Mouse (Mus musculus) liver, postnatal 0 days (tissue): Measurements from ENCODE around the gene Taf5. TPM values are rescaled to one million over a fixed set of nuclear protein-coding genes. Genes with fewer than 3 reads are reported as not detected.

Experiments used
- ATAC-seq: fragments of 200-750 bp; cut with Nextera tagmentation; 2 replicates; pipeline ENCODE4 v1.8.0; 2017; ENCODE audit warnings: mild to moderate bottlenecking, moderate library complexity
- DNase-seq: peaks from one replicate; pipeline ENCODE4 v3.0.0-alpha.2; 2016
- H3K27ac ChIP-seq: fragments of 300-500 bp; sonication (generic); 2 replicates; pipeline ENCODE4 v1.5.1; 2014; ENCODE audit warnings: antibody characterized with exemption, moderate library complexity, mild to moderate bottlenecking, low read depth
- H3K27me3 ChIP-seq: fragments of 300-500 bp; sonication (generic); 2 replicates; pipeline ENCODE4 v1.6.1; 2014; ENCODE audit warnings: low read length, control low read depth, mixed read lengths; ENCODE audit not compliant: insufficient read depth
- H3K36me3 ChIP-seq: fragments of 300-500 bp; sonication (generic); replicated peaks from 2 replicates; pipeline ENCODE4 v1.6.1; 2014; ENCODE audit warnings: mild to moderate bottlenecking, control low read depth, low read length, moderate library complexity, mixed read lengths; ENCODE audit not compliant: insufficient read depth
- H3K4me1 ChIP-seq: fragments of 300-500 bp; sonication (generic); 2 replicates; pipeline ENCODE4 v1.6.1; 2014; ENCODE audit warnings: antibody characterized with exemption, mild to moderate bottlenecking, control low read depth; ENCODE audit not compliant: insufficient read depth
- H3K4me2 ChIP-seq: fragments of 300-500 bp; sonication (generic); 2 replicates; pipeline ENCODE4 v1.6.1; 2014; ENCODE audit warnings: low read depth, mild to moderate bottlenecking, low read length, moderate library complexity, mixed read lengths
- H3K4me3 ChIP-seq: fragments of 300-500 bp; sonication (generic); 2 replicates; pipeline ENCODE4 v1.5.1; 2014; ENCODE audit warnings: low read depth, low read length
- H3K9ac ChIP-seq: fragments of 300-500 bp; sonication (generic); replicated peaks from 2 replicates; pipeline ENCODE4 v1.6.1; 2014; ENCODE audit warnings: mild to moderate bottlenecking, moderate library complexity
- H3K9me3 ChIP-seq: fragments of 300-500 bp; sonication (generic); 2 replicates; pipeline ENCODE4 v1.6.1; 2016; ENCODE audit warnings: mild to moderate bottlenecking, control low read depth, low read length, mixed read lengths
- CTCF ChIP-seq: sonication (generic); IDR thresholded peaks from 2 replicates; pipeline ENCODE4 v1.5.1; 2016; ENCODE audit warnings: antibody characterized with exemption, low read depth
- EP300 ChIP-seq: IDR thresholded peaks from 2 replicates; pipeline ENCODE4 v1.6.1; 2016; ENCODE audit warnings: antibody characterized with exemption, low read depth, mild to moderate bottlenecking
- WGBS: fragments of 180-500 bp; shearing (Covaris S2); extraction: QIAGEN DNeasy Blood & Tissue Kit; methylation state at CpG from one replicate; pipeline ENCODE4 v1.1.7; 2014; ENCODE audit not compliant: insufficient replicate concordance; 5-methylcytosine and 5-hydroxymethylcytosine counted together
- polyA plus RNA-seq: library from polyadenylated mRNA; unstranded; fragments of >200 nt; fragmentation: Nextera tagmentation; extraction: Ambion mirVana; gene quantifications from 2 replicates; pipeline ENCODE4 v1.2.1, GENCODE M21; 2015

The Taf5 gene
- polyA plus RNA-seq, 1 experiment from 2014 or later: 2.1 TPM

DNA sequence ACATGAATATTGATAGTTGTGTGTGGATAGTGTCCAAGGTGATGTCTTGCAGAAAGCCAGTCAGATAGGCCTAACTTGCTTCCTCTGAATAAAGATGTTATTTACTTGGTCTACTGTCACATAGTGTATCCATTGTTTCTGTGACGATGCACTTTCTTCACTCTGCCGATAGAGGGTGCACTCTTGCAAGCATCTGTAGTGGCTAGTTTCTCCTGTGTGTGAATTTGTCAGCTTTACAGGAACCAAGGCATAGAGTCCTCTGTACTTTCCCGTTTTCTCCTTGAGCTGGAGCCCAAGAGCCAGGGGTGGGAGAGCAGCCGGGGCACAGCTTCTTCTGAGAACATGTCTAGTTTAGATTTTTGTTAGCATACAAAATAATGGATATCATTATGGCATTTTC, 53.5 kb downstream of the Taf5 start:
- Histone ChIP-seq H3K36me3 (peaks cover 58% of the 10 kb centered on the region), H3K9me3 (no peaks in the 10 kb centered on the region), H3K9ac (no peak overlapping the region), H3K4me1 (no peaks in the 10 kb centered on the region), H3K27ac (no peak overlapping the region), H3K4me3 (no peak overlapping the region), H3K27me3 (no peaks in the 10 kb centered on the region), H3K4me2 (no peak overlapping the region)
- DNase-seq: no peak
- no peak for ATAC-seq
- 45% methylated on average over 4 of the region's 4 CpGs for WGBS
- TF ChIP-seq EP300: no peak
- peak; percentile 89 for TF ChIP-seq CTCF

DNA sequence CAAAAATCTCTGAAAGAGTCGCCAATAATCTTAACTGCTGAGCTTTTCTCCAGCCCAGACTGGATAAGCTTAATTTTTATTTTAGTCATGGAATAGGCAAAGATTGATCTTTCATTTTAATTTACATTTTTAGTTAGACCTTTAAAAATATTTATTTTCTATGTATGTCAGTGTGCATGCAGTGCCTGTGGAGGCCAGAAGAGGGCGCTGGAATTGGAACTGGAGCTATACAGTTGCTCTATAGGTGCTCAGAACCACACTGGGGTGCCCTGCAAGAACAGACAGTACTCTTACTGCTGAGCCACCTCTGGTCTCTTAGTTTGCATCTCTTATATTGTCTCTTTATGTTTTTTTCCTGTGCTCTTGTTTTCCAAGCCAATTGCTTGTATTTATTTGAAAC, 55.3 kb downstream of the Taf5 start:
- peaks cover 64% of the 10 kb centered on the region for H3K36me3 ChIP-seq
- H3K9ac ChIP-seq: no peak overlapping the region
- H3K27ac ChIP-seq: no peak overlapping the region
- TF ChIP-seq CTCF (peak; percentile 78), EP300 (no peak)
- 25% methylated on average over 2 of the region's 2 CpGs for WGBS
- no peaks in the 10 kb centered on the region for H3K9me3 ChIP-seq
- no peaks in the 10 kb centered on the region for H3K4me1 ChIP-seq
- no peak overlapping the region for H3K4me2 ChIP-seq
- peak; percentile 63 for DNase-seq
- H3K4me3 ChIP-seq: no peak overlapping the region
- no peaks in the 10 kb centered on the region for H3K27me3 ChIP-seq
- ATAC-seq: no peak

DNA sequence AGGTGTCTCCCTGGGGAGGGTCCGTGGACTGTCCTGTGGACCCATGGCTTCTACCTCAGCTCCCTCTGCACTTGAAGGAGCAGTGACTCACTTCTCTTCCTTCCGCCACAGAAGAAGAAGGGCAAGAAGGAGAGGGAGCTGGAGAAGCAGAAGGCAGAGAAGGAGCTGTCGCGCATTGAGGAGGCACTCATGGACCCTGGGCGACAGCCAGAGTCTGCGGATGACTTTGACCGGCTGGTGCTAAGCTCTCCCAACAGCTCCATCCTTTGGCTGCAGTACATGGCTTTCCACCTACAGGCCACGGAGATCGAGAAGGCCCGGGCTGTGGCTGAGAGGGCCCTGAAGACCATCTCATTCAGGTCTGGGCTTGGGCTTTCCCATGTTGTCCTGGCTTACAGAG, 60.6 kb downstream of the Taf5 start:
- ATAC-seq: no peak
- no peak overlapping the region for H3K9ac ChIP-seq
- peaks cover 68% of the 10 kb centered on the region for H3K36me3 ChIP-seq

DNA sequence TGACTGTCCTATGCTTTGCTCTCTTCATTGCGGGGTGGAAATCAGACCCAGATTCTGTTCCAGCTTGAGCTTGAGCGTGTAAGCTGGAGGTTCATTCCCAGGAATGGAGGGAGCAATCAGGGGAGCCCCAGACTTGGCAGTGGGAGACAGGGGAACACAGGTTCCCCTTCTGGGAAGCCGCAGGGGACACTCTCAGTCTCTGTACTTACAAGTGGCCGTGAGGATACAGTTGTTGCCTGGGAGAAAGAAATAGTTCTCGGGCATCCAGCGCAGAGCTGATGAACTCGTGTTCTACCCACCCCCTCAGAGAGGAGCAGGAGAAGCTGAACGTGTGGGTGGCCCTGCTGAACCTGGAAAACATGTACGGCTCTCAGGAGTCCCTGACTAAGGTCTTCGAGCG, 61.3 kb downstream of the Taf5 start:
- Histone ChIP-seq H3K9ac (no peak overlapping the region), H3K4me2 (no peak overlapping the region), H3K27ac (no peak overlapping the region), H3K4me1 (no peaks in the 10 kb centered on the region), H3K36me3 (peaks cover 68% of the 10 kb centered on the region), H3K9me3 (no peaks in the 10 kb centered on the region), H3K4me3 (no peak overlapping the region), H3K27me3 (no peaks in the 10 kb centered on the region)
- DNase-seq (no peak), ATAC-seq (no peak)
- TF ChIP-seq CTCF (no peak), EP300 (no peak)
- 81% methylated on average over 11 of the region's 11 CpGs for WGBS

More for the DNA sequence above, 60.6 kb downstream of the Taf5 start:
- TF ChIP-seq CTCF: no peak
- TF ChIP-seq EP300: no peak
- no peaks in the 10 kb centered on the region for H3K4me1 ChIP-seq
- no peak overlapping the region for H3K27ac ChIP-seq
- H3K9me3 ChIP-seq: no peaks in the 10 kb centered on the region
- H3K4me3 ChIP-seq: no peak overlapping the region
- H3K27me3 ChIP-seq: no peaks in the 10 kb centered on the region
- WGBS: 89% methylated on average over 10 of the region's 10 CpGs
- DNase-seq: no peak
- no peak overlapping the region for H3K4me2 ChIP-seq

GRCm38 (mm10) chr19:47130551-47131125, 63.1 kb downstream of the Taf5 start:
- no peak for DNase-seq
- Histone ChIP-seq H3K27me3 (no peaks in the 10 kb centered on the region), H3K27ac (no peak overlapping the region), H3K36me3 (peaks cover 55% of the 10 kb centered on the region), H3K4me1 (no peaks in the 10 kb centered on the region), H3K4me3 (no peak overlapping the region), H3K4me2 (no peak overlapping the region), H3K9ac (no peak overlapping the region), H3K9me3 (no peaks in the 10 kb centered on the region)
- ATAC-seq: no peak
- TF ChIP-seq CTCF: no peak
- TF ChIP-seq EP300: no peak
- WGBS: 90% methylated on average over 15 of the region's 15 CpGs

Other genes with a start within 250 kb of the Taf5 start
- gene Ina, start 53.0 kb upstream of the Taf5 start, polyA plus RNA-seq: not detected in 2 replicates
- gene Nt5c2, start 52.6 kb upstream of the Taf5 start, polyA plus RNA-seq: 30.2 and 36.1 TPM in 2 replicates
- gene Pcgf6, start 16.8 kb upstream of the Taf5 start, polyA plus RNA-seq: 7.7 and 8.0 TPM in 2 replicates
- 1,395 and 1,426 TPM in 2 replicates for gene Usmg5, start 22.9 kb downstream of the Taf5 start, polyA plus RNA-seq
- gene Pdcd11, start 23.0 kb downstream of the Taf5 start, polyA plus RNA-seq: 3.0 and 3.3 TPM in 2 replicates
- gene Calhm2, start 70.5 kb downstream of the Taf5 start, polyA plus RNA-seq: 2.0 and 2.6 TPM in 2 replicates
- gene Calhm1, start 76.5 kb downstream of the Taf5 start, polyA plus RNA-seq: not detected in 2 replicates
- gene Calhm3, start 90.0 kb downstream of the Taf5 start, polyA plus RNA-seq: not detected in 2 replicates
- 0.76 and 0.89 TPM in 2 replicates for gene Neurl1a, start 111.1 kb downstream of the Taf5 start, polyA plus RNA-seq